Mouse (Mus musculus) C2C12 (cell line): ENCODE data around the gene Tex45. TPM values are rescaled to one million over a fixed set of nuclear protein-coding genes. Genes with fewer than 3 reads are reported as not detected.

ENCODE experiments used
- H3K27me3 ChIP-seq: one replicate; pipeline ENCODE4 v1.6.1; 2011; ENCODE audit not compliant: control insufficient read depth, insufficient read depth, insufficient read length
- H3K36me3 ChIP-seq: one replicate; pipeline ENCODE4 v1.6.1; 2011; ENCODE audit not compliant: control insufficient read depth, insufficient read depth
- H3K4me3 ChIP-seq: one replicate; pipeline ENCODE4 v1.5.1; 2011; ENCODE audit warnings: mild to moderate bottlenecking, control low read depth; ENCODE audit not compliant: poor library complexity, insufficient read depth, severe bottlenecking
- H3K79me2 ChIP-seq: one replicate; pipeline ENCODE4 v1.6.1; 2011; ENCODE audit not compliant: control insufficient read depth, insufficient read depth
- H3K79me3 ChIP-seq: one replicate; pipeline ENCODE4 v1.6.1; 2011; ENCODE audit warnings: low read depth, control low read depth
- H3ac ChIP-seq: one replicate; pipeline ENCODE3; 2011; ENCODE audit warnings: low read depth; ENCODE audit not compliant: control insufficient read depth, insufficient read length
- CEBPB ChIP-seq: IDR thresholded peaks from one replicate; pipeline ENCODE4 v1.6.1; 2011; ENCODE audit warnings: low read depth, mild to moderate bottlenecking, control low read depth, moderate library complexity
- CTCF ChIP-seq: IDR thresholded peaks from one replicate; pipeline ENCODE4 v1.5.1; 2011; ENCODE audit not compliant: control insufficient read depth, insufficient read depth, insufficient read length
- FOSL1 ChIP-seq: IDR thresholded peaks from one replicate; pipeline ENCODE4 v1.8.0; 2011; ENCODE audit warnings: mild to moderate bottlenecking, low read length; ENCODE audit not compliant: poor library complexity, insufficient read depth, severe bottlenecking
- MAX ChIP-seq: IDR thresholded peaks from one replicate; pipeline ENCODE4 v1.6.1; 2011; ENCODE audit warnings: mild to moderate bottlenecking, control low read depth
- MYOD1 ChIP-seq: IDR thresholded peaks from one replicate; pipeline ENCODE4 v1.6.1; 2011; ENCODE audit warnings: low read depth; ENCODE audit not compliant: control insufficient read depth, insufficient read length
- MYOG ChIP-seq: IDR thresholded peaks from one replicate; pipeline ENCODE4 v1.6.1; 2011; ENCODE audit not compliant: control insufficient read depth, insufficient read length; ENCODE audit errors: extremely low read depth
- USF1 ChIP-seq: IDR thresholded peaks from one replicate; pipeline ENCODE4 v1.6.1; 2011; ENCODE audit warnings: low read depth, mild to moderate bottlenecking, control low read depth, moderate library complexity
- polyA plus RNA-seq: library from polyadenylated mRNA; unstranded; fragments of >200 nt; fragmentation: generic; extraction: Trizol; gene quantifications from one replicate; pipeline ENCODE4 v1.2.1, GENCODE M21; 2012; ENCODE audit warnings: missing spikeins

Gene Tex45
- polyA plus RNA-seq, 1 experiment = not detected

GRCm38 (mm10) chr8:3463248-3463647 lies 7.4 kb upstream of the Tex45 start:
- Histone ChIP-seq H3K4me3 (no peak overlapping the region), H3K79me2 (no peaks in the 10 kb centered on the region), H3ac (no peak overlapping the region), H3K79me3 (no peaks in the 10 kb centered on the region), H3K36me3 (peaks cover 1% of the 10 kb centered on the region), H3K27me3 (no peaks in the 10 kb centered on the region)
- TF ChIP-seq MYOD1 = no peak

GRCm38 (mm10) chr8:3464309-3464708 lies 6.4 kb upstream of the Tex45 start:
- Histone ChIP-seq H3K79me2 (no peaks in the 10 kb centered on the region), H3K27me3 (no peaks in the 10 kb centered on the region)

GRCm38 (mm10) chr8:3467006-3467885 lies 3.4 kb upstream of the Tex45 start, which contains the start of gene Pex11g:
Pex11g (minus strand) TSS chr8:3467680.
- peak within 1 kb of the TSS; percentile 42 for H3ac ChIP-seq
- no peaks in the 10 kb centered on the region for H3K36me3 ChIP-seq
- TF ChIP-seq USF1 (no peak), FOSL1 (no peak), MYOG (no peak), CTCF (no peak), CEBPB (no peak), MYOD1 (no peak), MAX (no peak)
- H3K79me3 ChIP-seq = no peaks in the 10 kb centered on the region
- H3K4me3 ChIP-seq = peak within 1 kb of the TSS; percentile 25
- H3K79me2 ChIP-seq = no peaks in the 10 kb centered on the region
- H3K27me3 ChIP-seq = no peaks in the 10 kb centered on the region

More at GRCm38 (mm10) chr8:3464309-3464708, 6.4 kb upstream of the Tex45 start:
- H3ac ChIP-seq = no peak overlapping the region
- H3K36me3 ChIP-seq = no peaks in the 10 kb centered on the region
- H3K79me3 ChIP-seq = no peaks in the 10 kb centered on the region
- no peak overlapping the region for H3K4me3 ChIP-seq
- TF ChIP-seq CTCF (no peak), MAX (no peak), FOSL1 (no peak), USF1 (no peak), CEBPB (no peak), MYOD1 (peak; percentile 68), MYOG (no peak)

GRCm38 (mm10) chr8:3467886-3468545 lies 2.6 kb upstream of the Tex45 start:
- TF ChIP-seq USF1 (no peak), FOSL1 (no peak), CEBPB (no peak), CTCF (no peak), MYOD1 (no peak), MAX (no peak), MYOG (no peak)

GRCm38 (mm10) chr8:3468838-3469237 lies 1.8 kb upstream of the Tex45 start:
- Histone ChIP-seq H3K36me3 (no peaks in the 10 kb centered on the region), H3K4me3 (no peak overlapping the region), H3K27me3 (no peaks in the 10 kb centered on the region), H3K79me3 (no peaks in the 10 kb centered on the region), H3ac (no peak overlapping the region), H3K79me2 (no peaks in the 10 kb centered on the region)
- no peak for TF ChIP-seq FOSL1
- TF ChIP-seq USF1 = no peak

More at GRCm38 (mm10) chr8:3467886-3468545, 2.6 kb upstream of the Tex45 start:
- Histone ChIP-seq H3ac (no peak overlapping the region), H3K79me3 (no peaks in the 10 kb centered on the region), H3K79me2 (no peaks in the 10 kb centered on the region), H3K36me3 (no peaks in the 10 kb centered on the region), H3K4me3 (peak overlapping the region; percentile 21), H3K27me3 (no peaks in the 10 kb centered on the region)
